Mouse (Mus musculus) gastrocnemius, adult 8-10 months (tissue): ENCODE data around the gene Cd37. TPM values are rescaled to one million over a fixed set of nuclear protein-coding genes. Genes with fewer than 3 reads are reported as not detected.

Experiments
- DNase-seq, 2 experiments: peaks; one replicate each; pipeline ENCODE4 v3.0.0; 2022; ENCODE audit warnings: low spot score in 2 of 2
- total RNA-seq, 4 experiments: library from RNA; stranded (reverse); gene quantifications; 2 replicates each; pipeline ENCODE4 v1.2.4; 2022

Gene Cd37
- total RNA-seq, 4 experiments from 2014 or later, result 0.15 to 2.0 (median 1.2) TPM

DNA sequence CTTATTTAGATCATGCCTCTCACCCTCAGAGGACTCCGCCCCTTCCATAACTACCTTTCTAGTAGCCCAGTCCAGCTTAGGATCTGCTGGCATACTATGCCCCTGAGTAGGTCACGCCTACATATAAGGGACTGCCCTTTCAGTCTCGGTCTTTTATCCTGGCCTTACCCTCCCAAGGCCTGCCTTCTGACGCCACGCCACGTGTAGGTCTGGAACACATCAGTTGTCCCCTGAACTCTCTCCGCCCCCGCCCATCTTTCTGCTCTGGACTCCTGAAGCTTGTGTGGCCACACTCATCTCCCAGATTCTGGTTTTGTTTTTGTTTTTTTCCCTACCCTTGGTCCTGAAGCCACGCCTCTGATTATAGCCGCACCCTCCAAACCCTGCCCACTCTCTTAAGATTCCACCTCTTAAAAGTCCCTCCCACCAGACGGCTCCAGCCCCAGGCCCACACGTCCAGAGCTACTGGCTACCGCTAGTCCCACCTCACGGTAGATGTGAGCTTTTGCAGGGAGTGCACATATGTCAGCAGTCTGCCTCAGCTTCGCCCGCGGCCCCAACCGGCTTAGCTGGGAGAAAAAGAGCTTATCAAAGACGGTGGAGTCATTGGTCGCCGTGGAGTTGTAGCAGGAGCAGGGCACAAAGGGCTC is 3.9 kb downstream of the Cd37 start:
- no peak for DNase-seq

DNA sequence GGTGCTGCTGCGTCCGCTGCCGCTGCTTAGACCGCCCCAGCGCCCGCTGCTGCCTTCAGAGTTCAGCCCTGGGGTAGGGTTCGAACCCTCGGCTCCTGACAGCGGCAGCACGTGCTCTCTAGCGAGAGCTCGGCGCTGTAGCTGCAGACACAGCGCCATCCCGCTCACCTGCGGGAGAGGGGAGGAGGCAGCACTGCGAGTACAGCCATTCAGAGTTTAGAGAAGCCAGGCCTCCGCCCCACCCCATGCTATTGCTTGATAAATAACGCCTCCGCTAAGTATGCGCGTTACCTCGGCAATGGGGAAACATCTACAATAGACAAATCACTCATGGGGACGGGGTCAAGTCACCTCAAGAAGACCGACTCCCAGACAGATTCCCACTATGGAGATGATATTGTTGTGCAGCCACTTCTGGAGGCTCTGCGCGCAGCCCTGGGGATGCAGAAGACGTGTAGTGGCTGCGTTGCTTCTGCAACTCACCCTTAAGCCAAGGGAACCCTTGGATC is 4.5 kb downstream of the Cd37 start:
- DNase-seq, result no peak

DNA sequence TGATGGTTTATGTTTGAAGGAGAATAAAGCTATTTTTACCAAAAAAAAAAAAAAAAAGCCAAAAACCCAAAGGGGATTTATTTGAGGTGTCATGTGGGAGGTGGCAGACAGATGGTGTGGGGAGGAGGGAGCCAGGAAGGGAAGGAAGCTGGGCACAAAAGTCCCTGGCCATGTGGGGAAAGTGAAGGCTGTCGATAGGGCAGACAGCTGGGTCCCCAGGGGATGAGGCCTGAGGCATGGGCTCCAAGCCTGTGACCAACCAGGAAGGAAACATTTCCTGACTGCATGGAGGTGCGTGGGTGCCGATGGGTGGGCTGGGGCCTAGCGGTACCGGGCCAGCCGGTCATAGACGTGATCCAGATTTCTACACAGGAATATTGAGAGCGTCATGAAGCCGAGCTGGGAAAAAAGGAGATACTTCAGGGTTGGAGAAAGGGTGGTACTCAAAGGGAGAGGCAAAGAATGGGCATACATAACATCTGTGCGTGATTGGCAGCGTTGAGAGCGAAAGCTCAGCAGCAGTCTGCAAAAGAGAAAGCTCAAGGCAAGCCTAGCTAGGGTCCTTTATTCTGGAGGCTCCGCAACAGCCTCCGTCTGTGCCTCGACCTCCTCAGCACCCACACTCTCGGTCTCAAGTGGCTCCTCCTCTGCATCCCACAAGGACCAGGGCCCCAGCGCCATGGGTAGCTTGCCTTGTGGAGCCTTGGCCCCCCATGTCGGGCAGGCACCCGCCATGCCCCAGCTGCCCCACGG is 5.2 kb downstream of the Cd37 start:
- DNase-seq, result no peak

GRCm38 (mm10) chr7:45232716-45233465 is 6.0 kb downstream of the Cd37 start:
- no peak for DNase-seq

GRCm38 (mm10) chr7:45231941-45232340 is 7.0 kb downstream of the Cd37 start:
- DNase-seq, result no peak

DNA sequence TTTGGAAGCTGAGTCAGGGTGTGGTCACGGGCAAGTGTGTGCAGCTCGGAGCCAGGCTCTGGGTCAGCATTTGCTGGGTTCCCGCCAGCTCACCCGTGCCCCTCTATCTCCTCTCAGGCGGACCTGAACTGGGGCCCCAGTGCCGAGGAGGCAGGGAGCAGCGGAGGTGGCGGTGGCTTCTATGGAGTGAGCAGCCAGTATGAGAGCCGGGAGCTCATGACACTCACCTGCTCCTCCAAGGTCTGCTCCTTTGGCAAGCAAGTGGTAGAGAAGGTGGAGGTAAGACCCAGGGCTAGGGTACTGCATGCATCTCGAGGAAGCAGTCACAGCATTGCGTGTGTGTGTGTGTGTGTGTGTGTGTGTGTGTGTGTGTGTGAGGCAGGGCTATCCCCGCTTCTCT is 7.7 kb downstream of the Cd37 start:
- no peak for DNase-seq

DNA sequence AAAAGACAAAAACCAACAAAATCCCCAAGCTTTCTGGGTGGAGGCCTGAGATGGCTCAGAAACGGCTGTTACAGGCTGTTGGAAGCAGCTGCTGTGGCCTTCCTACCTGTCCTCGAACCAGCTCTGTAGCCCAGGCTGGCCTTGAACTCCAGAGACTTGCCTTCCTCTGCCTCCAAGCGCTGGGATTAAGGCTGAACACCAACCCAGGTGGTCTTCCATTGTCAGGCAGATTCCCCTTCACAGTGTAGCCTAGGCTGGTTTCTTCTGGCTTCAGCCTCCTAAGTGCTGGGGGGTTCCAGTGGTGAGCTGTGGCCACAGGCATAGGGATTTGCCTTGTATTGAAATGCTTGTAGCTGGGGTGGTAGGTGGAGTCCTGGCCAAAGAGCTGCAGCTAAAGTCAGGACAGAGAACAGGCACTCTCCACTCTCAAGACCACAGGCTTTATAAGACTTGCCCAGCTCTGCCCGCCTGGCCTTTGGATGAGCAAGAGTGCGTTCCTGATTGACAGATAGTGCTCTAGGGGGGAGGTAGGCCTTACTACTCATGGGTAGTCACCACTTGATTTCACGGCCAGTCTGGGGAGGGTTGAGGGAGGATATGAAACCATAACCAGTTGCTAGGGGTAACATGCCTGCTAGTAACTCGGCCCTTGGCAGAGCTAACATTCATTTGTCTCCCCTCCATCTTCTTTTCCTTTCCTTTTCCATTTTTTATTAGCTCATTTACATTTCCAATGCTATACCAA is 9.3 kb downstream of the Cd37 start:
- DNase-seq, result no peak

- DNase-seq, result no peak
Measured at GRCm38 (mm10) chr7:45229046-45229445, 9.9 kb downstream of the Cd37 start.

GRCm38 (mm10) chr7:45228548-45228947 is 10.4 kb downstream of the Cd37 start:
- DNase-seq, result no peak

- no peak for DNase-seq
Measured at GRCm38 (mm10) chr7:45226421-45226820, 12.5 kb downstream of the Cd37 start.

DNA sequence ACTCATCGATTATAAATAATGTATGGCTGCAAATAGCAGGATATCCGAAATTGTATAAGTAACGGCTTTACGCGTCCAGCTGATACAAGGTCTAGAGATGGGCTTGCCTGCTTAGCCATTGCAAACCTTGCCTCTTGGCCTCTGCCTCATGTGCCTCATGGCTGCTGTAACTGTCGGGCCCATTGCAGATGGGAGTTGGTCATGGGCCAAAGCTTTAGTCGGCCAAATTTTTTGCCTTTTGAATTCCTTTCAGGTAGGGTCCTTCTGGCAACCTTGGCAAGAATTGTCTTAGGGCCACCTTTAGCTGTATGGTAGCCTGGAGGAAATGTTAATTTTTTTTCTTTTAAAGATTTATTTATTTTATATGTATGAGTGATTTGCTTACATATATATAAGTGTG is 14.1 kb downstream of the Cd37 start:
- no peak for DNase-seq

DNA sequence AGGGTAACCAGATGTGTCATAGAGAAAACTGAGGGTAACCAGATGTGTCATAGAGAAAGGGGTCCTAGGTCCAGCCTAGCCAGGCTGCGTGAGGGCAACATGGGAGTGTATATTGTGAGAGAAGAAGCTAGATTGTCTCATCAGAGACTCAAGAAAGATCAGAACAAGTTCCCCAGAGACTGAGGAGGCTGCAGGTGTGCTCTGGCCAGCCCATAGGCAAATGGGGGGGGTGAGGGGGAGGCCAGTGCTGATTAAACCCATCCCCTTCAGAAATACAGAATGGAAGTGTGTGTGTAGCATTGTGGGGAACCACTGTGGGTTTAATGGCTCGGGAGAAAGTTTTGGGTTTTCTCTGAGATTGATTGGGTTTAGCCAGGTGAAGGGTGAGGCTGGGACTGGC is 17.2 kb downstream of the Cd37 start:
- no peak for DNase-seq

GRCm38 (mm10) chr7:45216442-45217183 is 22.3 kb downstream of the Cd37 start:
- DNase-seq, result peak in 1 of 2 experiments; percentile 20

GRCm38 (mm10) chr7:45215673-45216441 is 23.1 kb downstream of the Cd37 start, which contains the start of gene Tead2:
TSS of gene Tead2 (plus strand) at chr7:45215753.
- DNase-seq, result no peak

DNA sequence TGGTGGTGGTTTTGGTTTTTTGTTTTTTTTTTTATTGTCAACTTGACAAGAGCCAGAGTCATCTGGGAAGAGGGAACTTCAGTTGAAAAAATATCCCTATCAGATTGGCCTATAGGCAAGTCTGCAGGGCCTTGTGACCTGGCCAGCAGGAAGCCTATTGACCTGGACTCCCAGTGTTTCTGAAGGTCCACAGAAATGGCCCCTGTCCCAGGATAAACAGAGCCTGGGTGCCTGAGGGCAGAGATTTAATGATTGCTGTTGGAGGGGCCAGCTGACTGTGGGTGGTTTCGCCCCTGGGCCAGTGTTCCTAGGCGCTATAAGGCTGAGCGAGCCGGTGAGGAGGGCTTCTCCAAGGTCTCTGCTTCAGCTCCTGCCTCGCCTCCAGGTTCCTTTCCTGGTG is 25.2 kb downstream of the Cd37 start:
- no peak for DNase-seq

DNA sequence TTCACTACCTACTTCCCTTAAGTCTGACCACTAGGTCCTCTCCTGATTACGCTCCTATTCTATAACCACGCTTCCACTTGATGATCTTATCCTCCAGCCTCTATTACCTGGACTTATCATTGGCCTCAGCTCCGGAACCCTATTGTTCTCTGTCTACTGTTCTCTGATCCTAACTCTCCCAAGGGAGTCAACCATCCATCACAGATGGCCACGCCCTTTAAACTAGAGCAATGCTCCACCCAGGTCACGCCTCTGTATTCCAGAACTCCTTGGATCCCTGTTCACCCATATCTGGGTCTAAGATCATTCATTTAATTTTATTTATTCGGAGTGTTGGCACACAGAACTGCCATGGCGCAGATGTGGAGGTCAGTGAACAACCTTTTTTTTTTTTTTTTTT is 26.6 kb downstream of the Cd37 start:
- DNase-seq, result no peak

- no peak for DNase-seq
Measured at GRCm38 (mm10) chr7:45211851-45212251, 27.1 kb downstream of the Cd37 start, which contains the start of gene Dkkl1. TSS of gene Dkkl1 (minus strand) at chr7:45212147.

GRCm38 (mm10) chr7:45211070-45211469 is 27.8 kb downstream of the Cd37 start:
- DNase-seq, result no peak

GRCm38 (mm10) chr7:45208260-45208659 is 30.7 kb downstream of the Cd37 start:
- DNase-seq, result no peak
